Comparison of ENCODE assay signal across 14 mouse cellular contexts in the genomic region with DNA sequence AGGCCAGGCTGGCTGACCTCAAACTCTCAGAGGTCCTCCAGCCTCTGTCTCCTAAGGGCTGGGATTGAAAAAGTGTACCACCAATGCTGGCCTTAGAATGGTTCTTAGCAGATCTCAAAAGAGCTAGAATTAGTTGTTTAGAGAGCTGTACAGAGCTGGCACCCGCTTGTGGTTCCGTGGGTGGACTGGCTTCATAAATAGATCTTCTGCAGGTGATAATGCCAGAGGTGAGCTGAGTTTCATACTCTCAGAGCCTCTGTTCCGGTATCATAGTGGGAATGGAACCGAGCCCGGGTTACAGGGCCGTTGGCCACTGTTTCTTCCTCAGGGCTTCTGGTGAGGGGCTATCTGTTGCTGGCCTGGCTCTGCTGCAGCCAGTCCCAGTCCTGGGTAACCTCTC. TPM values are rescaled to one million over a fixed set of nuclear protein-coding genes. Genes with fewer than 3 reads are reported as not detected.
"Had no signal": no experiment of that assay in that cellular context is flagged by ENCODE, and none has a peak within 500 bp of the region (broad histone marks: within the 10 kb centered on the region; RNA-seq: fewer than 3 reads in every experiment).

No protein-coding gene starts in this region.

- H3K4me2 ChIP-seq: limb, embryonic 13.5 days; midbrain, embryonic 12.5 days had no signal

- H3K27me3 ChIP-seq: limb, embryonic 13.5 days; midbrain, embryonic 12.5 days had no signal

- H3K9ac ChIP-seq: limb, embryonic 13.5 days; liver, embryonic 14.5 days; midbrain, embryonic 12.5 days had no signal

- H3K27ac ChIP-seq: limb, embryonic 13.5 days; liver, embryonic 14.5 days; midbrain, embryonic 12.5 days had no signal

- H3K4me3 ChIP-seq: limb, embryonic 13.5 days; midbrain, embryonic 12.5 days had no signal

- H3K36me3 ChIP-seq: limb, embryonic 13.5 days; midbrain, embryonic 12.5 days had no signal

- DNase-seq: kidney, adult 18-20 months; kidney, postnatal 25 days; layer of hippocampus, postnatal 36 days; lung, adult 18-20 months; right cerebral cortex, postnatal 14 days; thymus, postnatal 4 days had no signal

- H3K9me3 ChIP-seq: limb, embryonic 13.5 days; midbrain, embryonic 12.5 days had no signal

RNA-seq across cellular contexts. Expression of a gene that starts 1.1 kb away (rescaled TPM):
- total RNA-seq: layer of hippocampus, postnatal 36 days; midbrain, postnatal 0 days had no signal
- polyA plus RNA-seq: midbrain, postnatal 0 days had no signal

RNA-seq across cellular contexts. Expression of a gene that starts 30.4 kb away (rescaled TPM):
- polyA plus RNA-seq: kidney, embryonic 14.5 days; limb, embryonic 13.5 days; lung, embryonic 16.5 days; midbrain, embryonic 12.5 days; neural tube, embryonic 14.5 days; stomach, embryonic 14.5 days had no signal
